Mouse (Mus musculus): Measurements from ENCODE around the gene Bbs2. TPM values are rescaled to one million over a fixed set of nuclear protein-coding genes. Genes with fewer than 3 reads are reported as not detected.

The Bbs2 gene
- total and polyA plus RNA-seq, 3 experiments, result 6.1 to 14.1 (median 8.5) TPM

GRCm38 (mm10) chr8:94033601-94034000, 65.1 kb downstream of the Bbs2 start:
- Histone ChIP-seq H3K4me1 (ENCODE audit: control insufficient read depth, insufficient read depth, low read length) (peaks cover 4% of the 10 kb centered on the region), H3K9ac (ENCODE audit: low read depth, low read length) (no peak overlapping the region), H3K27me3 (ENCODE audit: control insufficient read depth, insufficient read depth, low read length) (no peaks in the 10 kb centered on the region), H3K79me2 (replicated peaks; ENCODE audit: control insufficient read depth, insufficient read depth, low read length) (peaks cover 6% of the 10 kb centered on the region), H3K27ac (no peak overlapping the region), H3K4me3 (no peak overlapping the region), H3K36me3 (ENCODE audit: control insufficient read depth, insufficient read depth, low read length) (peaks cover 2% of the 10 kb centered on the region)
- 89% methylated on average over 3 of the region's 3 CpGs for WGBS
- DNase-seq, result no peak
- intact Hi-C loops (cut with DNase I), result no loop called here
- no peak for TF ChIP-seq EP300 (IDR thresholded peaks at IDR 0.05; ENCODE audit: insufficient read depth, low read depth, low read length)
- TF ChIP-seq POLR2A (IDR thresholded peaks at IDR 0.05; ENCODE audit: insufficient read depth, low read depth, low read length), result no peak
- TF ChIP-seq CTCF (IDR thresholded peaks at IDR 0.05), result no peak

- Histone ChIP-seq H3K4me3 (no peak overlapping the region), H3K27me3 (ENCODE audit: control insufficient read depth, insufficient read depth, low read length) (no peaks in the 10 kb centered on the region), H3K9ac (ENCODE audit: low read depth, low read length) (no peak overlapping the region), H3K4me1 (ENCODE audit: control insufficient read depth, insufficient read depth, low read length) (peaks cover 1% of the 10 kb centered on the region; the same call in 1 of the 2 replicates), H3K27ac (no peak overlapping the region), H3K79me2 (replicated peaks; ENCODE audit: control insufficient read depth, insufficient read depth, low read length) (peaks cover 3% of the 10 kb centered on the region), H3K36me3 (ENCODE audit: control insufficient read depth, insufficient read depth, low read length) (no peaks in the 10 kb centered on the region; the same call in 1 of the 2 replicates)
- intact Hi-C loops (cut with DNase I), result no loop called here
- TF ChIP-seq CTCF (IDR thresholded peaks at IDR 0.05), result no peak
- no peak for DNase-seq
- WGBS, result 94% methylated on average over 9 of the region's 9 CpGs
These were observed 69.0 kb downstream of the Bbs2 start for GRCm38 (mm10) chr8:94029701-94030100.

DNA sequence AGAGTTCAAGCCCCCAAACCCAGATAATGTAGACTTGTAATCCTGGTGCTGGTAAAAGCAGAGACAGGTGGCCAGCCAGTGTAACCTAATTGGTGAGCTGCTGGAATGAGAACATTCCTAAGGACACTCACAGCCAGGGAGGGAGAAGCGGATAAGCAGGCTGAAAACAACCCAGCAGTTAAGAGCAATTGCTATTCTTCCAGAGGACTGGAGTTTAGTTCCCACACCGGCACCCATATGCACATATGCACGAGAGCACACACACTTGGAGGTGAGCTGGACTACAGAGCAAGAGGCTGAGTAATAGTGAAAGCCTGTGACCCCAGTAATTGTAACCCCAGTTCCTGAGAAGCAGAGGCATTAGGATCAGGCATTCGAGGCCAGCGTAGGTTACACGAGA, 74.8 kb downstream of the Bbs2 start:
- no peak overlapping the region for H3K4me3 ChIP-seq
- H3K79me2 ChIP-seq (replicated peaks; ENCODE audit: control insufficient read depth, insufficient read depth, low read length), result no peaks in the 10 kb centered on the region
- no peak for TF ChIP-seq POLR2A (IDR thresholded peaks at IDR 0.05; ENCODE audit: insufficient read depth, low read depth, low read length)
- no peak for TF ChIP-seq EP300 (IDR thresholded peaks at IDR 0.05; ENCODE audit: insufficient read depth, low read depth, low read length)
- no peaks in the 10 kb centered on the region for H3K4me1 ChIP-seq (ENCODE audit: control insufficient read depth, insufficient read depth, low read length)
- intact Hi-C loops (cut with DNase I), result no loop called here
- no peaks in the 10 kb centered on the region; the same call in 1 of the 2 replicates for H3K36me3 ChIP-seq (ENCODE audit: control insufficient read depth, insufficient read depth, low read length)
- no peaks in the 10 kb centered on the region for H3K27me3 ChIP-seq (ENCODE audit: control insufficient read depth, insufficient read depth, low read length)
- DNase-seq, result no peak
- WGBS, result 94% methylated on average over 6 of the region's 6 CpGs
- H3K27ac ChIP-seq, result no peak overlapping the region
- H3K9ac ChIP-seq (ENCODE audit: low read depth, low read length), result no peak overlapping the region

Other genes starting within 250 kb of the Bbs2 start
- 100 to 1,000 TPM; 115 to 140 TPM for gene Amfr, start 86.1 kb downstream of the Bbs2 start, total RNA-seq (2021)
- gene Amfr, start 86.1 kb downstream of the Bbs2 start, polyA plus RNA-seq (2012; rRNA removed), result 127 and 155 TPM in 2 replicates
- gene Nudt21, start 61.9 kb downstream of the Bbs2 start, total RNA-seq (2021), result 10 to 100 TPM; 22.4 to 23.9 TPM
- gene Nudt21, start 61.9 kb downstream of the Bbs2 start, polyA plus RNA-seq (2012; rRNA removed), result 10.7 and 12.7 TPM in 2 replicates
- 10 to 100 TPM; 28.0 to 30.3 TPM for gene Ogfod1, start 61.7 kb downstream of the Bbs2 start, total RNA-seq (2021)
- gene Ogfod1, start 61.7 kb downstream of the Bbs2 start, polyA plus RNA-seq (2012; rRNA removed), result 11.3 and 19.6 TPM in 2 replicates
- not detected for gene Mt4, start 38.3 kb upstream of the Bbs2 start, total RNA-seq (2021)
- gene Mt4, start 38.3 kb upstream of the Bbs2 start, polyA plus RNA-seq (2012; rRNA removed), result not detected in 2 replicates
- 1 to 10 TPM; 2.9 to 3.8 TPM for gene Mt3, start 53.7 kb upstream of the Bbs2 start, total RNA-seq (2021)
- gene Mt3, start 53.7 kb upstream of the Bbs2 start, polyA plus RNA-seq (2012; rRNA removed), result 3.5 and 6.1 TPM in 2 replicates
- gene Mt2, start 73.7 kb upstream of the Bbs2 start, total RNA-seq (2021), result 10 to 100 TPM; 51.8 to 74.4 TPM
- 15.6 and 32.2 TPM in 2 replicates for gene Mt2, start 73.7 kb upstream of the Bbs2 start, polyA plus RNA-seq (2012; rRNA removed)
- 100 to 1,000 TPM; 279 to 438 TPM for gene Mt1, start 80.2 kb upstream of the Bbs2 start, total RNA-seq (2021)
- 420 and 727 TPM in 2 replicates for gene Mt1, start 80.2 kb upstream of the Bbs2 start, polyA plus RNA-seq (2012; rRNA removed)
- 10 to 100 TPM; 13.7 to 15.5 TPM for gene Nup93, start 115.6 kb upstream of the Bbs2 start, total RNA-seq (2021)
- gene Nup93, start 115.6 kb upstream of the Bbs2 start, polyA plus RNA-seq (2012; rRNA removed), result 11.7 and 18.4 TPM in 2 replicates
- under 1 TPM; 0.16 to 0.39 TPM for gene Slc12a3, start 230.3 kb upstream of the Bbs2 start, total RNA-seq (2021)
- gene Slc12a3, start 230.3 kb upstream of the Bbs2 start, polyA plus RNA-seq (2012; rRNA removed), result 0.20 and 0.39 TPM in 2 replicates